ENCODE assay signal across 16 mouse cellular contexts in the genomic region with DNA sequence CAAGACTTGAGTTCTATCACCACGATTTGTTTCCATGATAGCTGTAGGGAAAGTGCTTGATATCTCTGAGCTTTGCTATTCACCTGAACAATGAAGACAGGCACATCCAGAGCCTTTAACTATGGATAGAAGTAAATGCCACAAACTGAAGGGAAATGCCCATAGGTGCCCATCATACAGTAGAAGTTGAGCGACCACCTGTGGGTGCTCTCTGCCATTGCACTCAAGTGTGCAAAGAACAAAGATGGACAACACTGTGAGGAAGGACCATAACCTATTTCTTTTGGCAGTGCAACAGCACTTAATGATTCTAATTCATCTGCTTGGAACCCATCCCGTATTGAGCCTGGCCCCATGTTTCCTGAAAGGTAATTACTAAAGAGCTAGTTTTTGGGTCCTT.
DNase-seq lines count a peak whose midpoint lies in the region; ATAC-seq and TF ChIP-seq lines count a peak whose summit lies in the region.
"Had no signal": no experiment of that assay in that cellular context is flagged by ENCODE, and none has a peak within 500 bp of the region (broad histone marks: within the 10 kb centered on the region; RNA-seq: fewer than 3 reads in every experiment).

No protein-coding gene starts in this region.

- 88% methylated on average over 3 of the region's 3 CpGs for WGBS in forebrain, postnatal 0 days
- WGBS in forebrain, embryonic 14.5 days: 88% methylated on average over 3 of the region's 3 CpGs
- WGBS in liver, postnatal 0 days (ENCODE audit: insufficient replicate concordance): 77% methylated on average over 3 of the region's 3 CpGs
- WGBS in liver, embryonic 12.5 days (ENCODE audit: insufficient replicate concordance): 68% methylated on average over 3 of the region's 3 CpGs

- ATAC-seq in forebrain, postnatal 0 days: no peak
- ATAC-seq in forebrain, embryonic 14.5 days: no peak
- ATAC-seq in liver, postnatal 0 days: no peak
- no peak for ATAC-seq in liver, embryonic 12.5 days
- ATAC-seq in inflammation-experienced regulatory T-cells, adult 6 months: no peak
- ATAC-seq: forebrain, embryonic 13.5 days had no signal

- no peak overlapping the region for H3K4me3 ChIP-seq in forebrain, postnatal 0 days (ENCODE audit: low read depth, low read length)
- H3K4me3 ChIP-seq in forebrain, embryonic 14.5 days (ENCODE audit: low read depth, low read length): no peak overlapping the region
- no peak overlapping the region for H3K4me3 ChIP-seq in liver, postnatal 0 days (ENCODE audit: low read depth, low read length)
- no peak overlapping the region for H3K4me3 ChIP-seq in liver, embryonic 12.5 days
- H3K4me3 ChIP-seq in CH12.LX (replicated peaks in 1 of 3; ENCODE audit: low read depth in 2 of 3, low read length in 2 of 3, poor library complexity in 1 of 3): no peak overlapping the region
- H3K4me3 ChIP-seq: embryonic facial prominence, embryonic 10.5 days; forebrain, embryonic 13.5 days; heart, embryonic 12.5 days; hindbrain, embryonic 10.5 days; hindbrain, embryonic 15.5 days had no signal

- H3K4me2 ChIP-seq in forebrain, postnatal 0 days (ENCODE audit: low read depth): no peak overlapping the region
- H3K4me2 ChIP-seq in forebrain, embryonic 14.5 days (ENCODE audit: low read length): no peak overlapping the region
- no peak overlapping the region for H3K4me2 ChIP-seq in liver, postnatal 0 days (ENCODE audit: low read depth, low read length)
- H3K4me2 ChIP-seq in liver, embryonic 12.5 days: no peak overlapping the region
- H3K4me2 ChIP-seq in CH12.LX (ENCODE audit: insufficient read depth, low read depth, poor library complexity, severe bottlenecking): no peak overlapping the region
- H3K4me2 ChIP-seq: forebrain, embryonic 13.5 days; heart, embryonic 12.5 days; hindbrain, embryonic 15.5 days had no signal

- dilution Hi-C loops in CH12.LX (cut with MboI; ENCODE audit: extremely low pct_ligation_motif_present, extremely low pct_unique_long_range_greater_than_20kb, low sequenced_read_pairs): no loop called here

- no peaks in the 10 kb centered on the region for H3K9me3 ChIP-seq in forebrain, postnatal 0 days (ENCODE audit: low read length)
- no peaks in the 10 kb centered on the region for H3K9me3 ChIP-seq in forebrain, embryonic 14.5 days (replicated peaks; ENCODE audit: control insufficient read depth, low read length)
- no peaks in the 10 kb centered on the region for H3K9me3 ChIP-seq in liver, postnatal 0 days (ENCODE audit: low read length)
- H3K9me3 ChIP-seq in liver, embryonic 12.5 days (replicated peaks): no peaks in the 10 kb centered on the region
- peaks cover 2% of the 10 kb centered on the region for H3K9me3 ChIP-seq in CH12.LX (replicated peaks; ENCODE audit: low read length)
- H3K9me3 ChIP-seq: embryonic facial prominence, embryonic 10.5 days; forebrain, embryonic 13.5 days; heart, embryonic 12.5 days; hindbrain, embryonic 10.5 days; hindbrain, embryonic 15.5 days had no signal

- peak; percentile 55 for TF ChIP-seq RAD21 in CH12.LX (IDR thresholded peaks at IDR 0.05; ENCODE audit: low read depth, low read length)

- H3K27me3 ChIP-seq in forebrain, postnatal 0 days (ENCODE audit: insufficient read depth, low read length): no peaks in the 10 kb centered on the region
- no peaks in the 10 kb centered on the region for H3K27me3 ChIP-seq in forebrain, embryonic 14.5 days (replicated peaks; ENCODE audit: control insufficient read depth, insufficient read depth, low read length)
- H3K27me3 ChIP-seq in liver, postnatal 0 days (ENCODE audit: insufficient read depth, low read length): no peaks in the 10 kb centered on the region
- no peaks in the 10 kb centered on the region for H3K27me3 ChIP-seq in liver, embryonic 12.5 days (replicated peaks)
- H3K27me3 ChIP-seq in CH12.LX (replicated peaks): no peaks in the 10 kb centered on the region
- no peaks in the 10 kb centered on the region for H3K27me3 ChIP-seq in splenic B cell, adult 2 months (ENCODE audit: control insufficient read depth, insufficient read depth, low read length, poor library complexity, severe bottlenecking)
- H3K27me3 ChIP-seq: forebrain, embryonic 13.5 days; heart, embryonic 12.5 days; hindbrain, embryonic 15.5 days had no signal

- no peaks in the 10 kb centered on the region for H3K4me1 ChIP-seq in forebrain, postnatal 0 days (ENCODE audit: insufficient read depth)
- no peaks in the 10 kb centered on the region for H3K4me1 ChIP-seq in forebrain, embryonic 14.5 days (ENCODE audit: control insufficient read depth, insufficient read depth, low read length)
- no peaks in the 10 kb centered on the region for H3K4me1 ChIP-seq in liver, postnatal 0 days (ENCODE audit: insufficient read depth)
- H3K4me1 ChIP-seq in liver, embryonic 12.5 days: no peaks in the 10 kb centered on the region
- no peaks in the 10 kb centered on the region for H3K4me1 ChIP-seq in CH12.LX (ENCODE audit: control insufficient read depth in 1 of 2, insufficient read depth in 2 of 2)
- H3K4me1 ChIP-seq: embryonic facial prominence, embryonic 10.5 days; forebrain, embryonic 13.5 days; heart, embryonic 12.5 days; hindbrain, embryonic 10.5 days; hindbrain, embryonic 15.5 days had no signal

- H3K9ac ChIP-seq in forebrain, postnatal 0 days: no peak overlapping the region
- H3K9ac ChIP-seq in forebrain, embryonic 14.5 days (ENCODE audit: low read length): no peak overlapping the region
- no peak overlapping the region for H3K9ac ChIP-seq in liver, postnatal 0 days (replicated peaks)
- H3K9ac ChIP-seq in liver, embryonic 12.5 days: no peak overlapping the region
- H3K9ac ChIP-seq in CH12.LX (ENCODE audit: insufficient read depth, low read depth): no peak overlapping the region
- H3K9ac ChIP-seq: forebrain, embryonic 13.5 days; heart, embryonic 12.5 days; hindbrain, embryonic 15.5 days had no signal

- H3K36me3 ChIP-seq in forebrain, postnatal 0 days (ENCODE audit: insufficient read depth): no peaks in the 10 kb centered on the region
- H3K36me3 ChIP-seq in forebrain, embryonic 14.5 days (ENCODE audit: control insufficient read depth, insufficient read depth, low read length): no peaks in the 10 kb centered on the region
- no peaks in the 10 kb centered on the region for H3K36me3 ChIP-seq in liver, postnatal 0 days (replicated peaks; ENCODE audit: insufficient read depth, low read length)
- no peaks in the 10 kb centered on the region for H3K36me3 ChIP-seq in liver, embryonic 12.5 days
- no peaks in the 10 kb centered on the region for H3K36me3 ChIP-seq in CH12.LX (replicated peaks in 1 of 2; ENCODE audit: control insufficient read depth in 1 of 2, insufficient read depth in 1 of 2, low read length in 1 of 2)
- no peaks in the 10 kb centered on the region for H3K36me3 ChIP-seq in splenic B cell, adult 2 months (ENCODE audit: control insufficient read depth, insufficient read depth, low read length, poor library complexity, severe bottlenecking)
- H3K36me3 ChIP-seq: embryonic facial prominence, embryonic 10.5 days; heart, embryonic 12.5 days; hindbrain, embryonic 10.5 days; hindbrain, embryonic 15.5 days had no signal

- no peak for TF ChIP-seq EP300 in liver, postnatal 0 days (IDR thresholded peaks at IDR 0.05; ENCODE audit: low read depth)
- TF ChIP-seq EP300 in CH12.LX (IDR thresholded peaks at IDR 0.05; ENCODE audit: low read length): no peak

- in situ Hi-C loops in CH12.LX (cut with MboI; ENCODE audit: low pct_ligation_motif_present, low pct_unique_long_range_greater_than_20kb, low sequenced_read_pairs): no loop called here

- TF ChIP-seq CTCF in forebrain, postnatal 0 days (IDR thresholded peaks at IDR 0.05; ENCODE audit: low read depth): 0 out of 2 replicates have a peak, but pooled peaks have one; percentile 7
- TF ChIP-seq CTCF in liver, postnatal 0 days (IDR thresholded peaks at IDR 0.05; ENCODE audit: low read depth): 0 out of 2 replicates have a peak, but pooled peaks have one; percentile 15
- peak in 1 of 2 experiments; percentile 52; a peak in 2 of 4 replicates for TF ChIP-seq CTCF in CH12.LX (conservative IDR thresholded peaks at IDR 0.05 in 1 of 2, IDR thresholded peaks at IDR 0.05 in 1 of 2; ENCODE audit: low read depth in 2 of 2, low read length in 2 of 2)

- TF ChIP-seq POLR2A in CH12.LX (IDR thresholded peaks at IDR 0.05; ENCODE audit: low read depth, low read length): no peak

- DNase-seq in forebrain, postnatal 0 days: no peak
- no peak for DNase-seq in forebrain, embryonic 14.5 days (ENCODE audit: low spot score)
- no peak for DNase-seq in liver, postnatal 0 days
- DNase-seq in CH12.LX (ENCODE audit: extremely low read depth): no peak
- DNase-seq in splenic B cell, adult 2 months (ENCODE audit: low read depth, low spot score): peak; percentile 24
- DNase-seq in lung, postnatal 25 days (ENCODE audit: low spot score): no peak
- DNase-seq: adrenal gland, postnatal 10 days; cerebellum, adult 11-12 months; gastrocnemius, postnatal 10 days had no signal

- no peaks in the 10 kb centered on the region for H3K79me2 ChIP-seq in CH12.LX (replicated peaks; ENCODE audit: control insufficient read depth, extremely low read depth, insufficient read depth, poor library complexity, severe bottlenecking)

- H3K27ac ChIP-seq in forebrain, postnatal 0 days (ENCODE audit: low read depth, low read length): no peak overlapping the region
- H3K27ac ChIP-seq in forebrain, embryonic 14.5 days (ENCODE audit: low read depth, low read length): no peak overlapping the region
- H3K27ac ChIP-seq in liver, postnatal 0 days (ENCODE audit: low read depth): no peak overlapping the region
- no peak overlapping the region for H3K27ac ChIP-seq in liver, embryonic 12.5 days
- H3K27ac ChIP-seq in CH12.LX (ENCODE audit: insufficient read depth, low read depth): no peak overlapping the region
- H3K27ac ChIP-seq: embryonic facial prominence, embryonic 10.5 days; forebrain, embryonic 13.5 days; hindbrain, embryonic 10.5 days; hindbrain, embryonic 15.5 days had no signal

TF ChIP-seq in CH12.LX, 34 proteins besides CTCF, POLR2A, EP300 and RAD21:
- TF ChIP-seq POLR2AphosphoS2 (IDR thresholded peaks at IDR 0.05; ENCODE audit: low read depth, low read length) (no peak), SMC3 (IDR thresholded peaks at IDR 0.05; ENCODE audit: low read depth, low read length) (peak; percentile 40)
TF ChIP-seq in CH12.LX: peak in this region for 1.
